Mouse (Mus musculus) thymus, adult 18-20 months (tissue): ENCODE results near the gene Fgfr2.

Experiments
- DNase-seq, 2 experiments: peaks; one replicate each; pipeline ENCODE4 v3.0.0; 2022; ENCODE audit warnings: mixed read lengths in 2 of 2

Fgfr2 gene

DNA sequence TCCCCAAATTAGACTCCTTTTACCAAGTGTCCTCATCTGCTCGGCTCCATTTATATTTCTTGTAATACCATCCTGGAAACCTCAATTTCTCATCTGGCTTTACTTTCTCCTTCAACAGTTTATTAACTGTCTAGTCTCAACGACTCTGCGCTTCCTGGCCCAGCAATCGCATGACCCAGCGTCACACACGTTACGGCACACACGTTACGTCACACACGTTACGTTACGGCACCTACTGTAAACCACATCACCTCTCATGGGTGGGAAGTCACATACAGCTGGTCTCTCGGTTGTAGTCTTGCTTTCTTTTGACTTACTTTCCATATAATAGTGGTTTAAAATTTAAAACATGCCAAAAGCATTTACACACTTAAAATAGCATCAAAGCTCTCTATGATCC is 1767.0 kb downstream of the Fgfr2 start:
- no peak for DNase-seq

GRCm38 (mm10) chr7:131345856-131346541 is 1777.2 kb downstream of the Fgfr2 start:
- no peak for DNase-seq

DNA sequence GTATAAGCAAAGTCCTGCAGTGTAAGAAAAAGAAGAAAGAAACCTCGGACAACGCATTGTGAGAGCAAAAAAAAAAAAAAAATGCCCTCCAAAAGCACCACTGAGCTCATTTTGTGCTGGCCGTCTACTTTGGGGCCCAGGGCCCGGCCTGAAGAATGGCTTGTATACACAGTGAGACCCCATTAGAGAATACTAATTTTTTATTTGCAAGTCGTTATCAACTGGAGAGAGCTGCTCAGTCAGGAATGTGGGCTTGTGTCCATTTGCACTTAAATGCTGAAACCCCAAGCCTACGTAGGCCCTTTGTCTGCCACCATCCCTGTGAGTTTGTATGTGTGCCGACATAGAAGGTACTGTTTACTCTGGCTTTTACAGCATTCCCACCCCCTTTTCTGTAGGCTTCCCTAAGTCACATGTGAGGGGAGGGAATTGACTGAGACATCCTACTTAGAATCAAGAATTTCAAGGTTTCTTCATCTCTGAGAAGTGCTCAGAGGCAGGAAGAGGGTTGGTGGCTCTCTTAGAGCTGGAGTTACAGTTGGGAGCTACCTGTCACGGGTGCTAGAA is 1785.6 kb downstream of the Fgfr2 start:
- DNase-seq: no peak

- DNase-seq: no peak
Measured at GRCm38 (mm10) chr7:131333564-131333963, 1789.6 kb downstream of the Fgfr2 start, which contains the start of gene Fam24a. Fam24a (plus strand) TSS chr7:131333864.

DNA sequence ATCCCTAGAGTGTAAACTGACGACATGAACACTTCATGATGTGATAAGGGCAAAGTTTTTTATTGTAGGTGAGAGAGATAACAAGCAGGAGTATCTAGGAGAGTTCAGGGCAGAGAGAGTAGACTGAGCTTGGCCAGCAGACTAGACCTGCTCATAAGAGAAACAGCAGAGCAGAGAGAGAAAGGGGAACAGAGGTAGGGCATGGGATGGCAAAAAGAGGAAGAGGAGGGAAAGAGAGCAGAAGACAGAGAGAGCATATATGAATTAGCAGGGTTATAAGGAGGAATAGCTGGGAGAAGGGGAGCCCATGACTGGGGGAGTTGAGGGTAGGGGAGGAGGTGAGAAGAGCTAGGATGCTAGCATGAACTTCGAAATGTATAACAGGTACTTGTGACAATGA is 1791.5 kb downstream of the Fgfr2 start:
- DNase-seq: no peak

- DNase-seq: no peak
Measured at GRCm38 (mm10) chr7:131329416-131329815, 1793.7 kb downstream of the Fgfr2 start, which contains the start of gene Fam24b. Fam24b (minus strand) TSS chr7:131329516.

- DNase-seq: no peak
Measured at GRCm38 (mm10) chr7:131327054-131327453, 1796.1 kb downstream of the Fgfr2 start.

GRCm38 (mm10) chr7:131322192-131322591 is 1801.0 kb downstream of the Fgfr2 start, which contains the start of gene Cuzd1:
Cuzd1 (minus strand) TSS chr7:131322292.
- DNase-seq: no peak

GRCm38 (mm10) chr7:131318340-131318739 is 1804.8 kb downstream of the Fgfr2 start:
- no peak for DNase-seq

GRCm38 (mm10) chr7:131317587-131317986 is 1805.6 kb downstream of the Fgfr2 start:
- DNase-seq: no peak

DNA sequence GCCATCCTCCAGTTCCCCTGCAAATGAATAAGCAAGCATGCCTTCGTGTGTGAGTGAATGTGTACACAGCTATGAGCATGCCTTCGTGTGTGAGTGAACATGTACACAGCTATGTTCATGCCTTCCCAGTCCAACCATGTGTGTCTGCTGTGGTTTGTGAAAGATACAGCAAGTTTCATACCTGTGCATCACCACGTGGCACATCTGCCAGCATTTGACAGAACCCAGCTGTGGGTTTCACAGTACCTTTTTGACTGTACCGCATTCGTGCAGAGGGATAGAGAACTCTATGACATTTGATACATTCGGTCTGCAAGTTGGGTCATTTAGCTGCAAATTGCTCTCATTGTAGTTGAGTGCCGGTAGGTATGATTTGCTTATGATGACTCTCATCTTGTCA is 1808.7 kb downstream of the Fgfr2 start:
- DNase-seq: no peak

DNA sequence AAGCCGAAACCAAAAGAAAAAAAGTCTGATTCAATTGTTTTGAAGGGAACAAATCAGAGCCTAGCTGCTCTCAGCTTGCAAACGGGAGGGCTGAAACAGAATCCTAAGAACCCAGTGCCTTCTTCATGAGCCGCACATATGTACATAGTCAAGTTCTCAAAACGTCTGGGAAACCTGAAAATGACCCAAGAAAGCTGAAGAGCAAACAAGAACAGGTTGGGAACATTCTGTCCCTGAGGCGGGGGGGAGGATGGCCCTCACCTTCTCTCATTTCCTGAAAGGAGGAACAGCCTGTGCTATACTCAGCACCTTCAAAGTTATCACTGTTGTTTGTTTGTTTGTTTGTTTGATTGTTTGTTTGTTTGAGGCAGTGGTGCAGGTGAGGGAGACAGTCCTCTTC is 1816.4 kb downstream of the Fgfr2 start:
- DNase-seq: no peak

GRCm38 (mm10) chr7:131303340-131303739 is 1819.8 kb downstream of the Fgfr2 start:
- no peak for DNase-seq

DNA sequence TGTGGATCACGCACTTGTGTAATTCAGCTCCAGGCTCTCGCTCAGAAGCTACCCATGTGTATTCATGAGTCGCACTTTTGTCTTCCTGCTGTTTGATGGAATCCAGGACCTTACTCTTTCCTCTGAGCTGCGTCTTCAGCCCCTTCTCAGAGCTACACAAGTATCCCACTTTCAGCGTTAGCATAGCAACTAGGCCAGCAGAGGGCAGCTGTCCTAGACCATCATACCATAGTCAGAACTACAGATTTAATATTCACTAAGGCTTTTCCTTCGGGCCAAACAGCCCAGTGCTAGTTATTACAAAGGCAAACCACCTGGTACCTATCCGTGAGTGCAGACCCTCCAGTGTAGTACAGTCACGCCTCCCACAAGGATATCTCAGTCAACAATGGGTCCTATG is 1826.0 kb downstream of the Fgfr2 start:
- DNase-seq: no peak

DNA sequence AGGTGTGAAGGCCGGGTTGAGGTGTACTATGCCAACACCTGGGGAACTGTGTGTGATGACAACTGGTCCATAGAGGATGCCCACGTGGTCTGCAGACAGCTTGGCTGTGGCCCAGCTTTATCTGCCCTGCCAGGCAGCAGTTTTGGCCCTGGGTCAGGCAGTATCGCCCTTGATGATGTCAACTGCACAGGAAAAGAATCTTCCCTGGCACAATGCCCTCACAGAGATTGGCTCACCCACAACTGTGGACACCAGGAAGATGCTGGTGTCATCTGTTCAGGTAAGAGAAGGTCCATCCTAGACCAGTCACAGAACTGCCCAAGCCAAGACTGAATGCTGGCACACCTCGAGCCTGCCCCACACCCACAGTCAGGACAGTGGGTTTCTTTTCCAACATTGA is 1857.3 kb downstream of the Fgfr2 start:
- no peak for DNase-seq

DNA sequence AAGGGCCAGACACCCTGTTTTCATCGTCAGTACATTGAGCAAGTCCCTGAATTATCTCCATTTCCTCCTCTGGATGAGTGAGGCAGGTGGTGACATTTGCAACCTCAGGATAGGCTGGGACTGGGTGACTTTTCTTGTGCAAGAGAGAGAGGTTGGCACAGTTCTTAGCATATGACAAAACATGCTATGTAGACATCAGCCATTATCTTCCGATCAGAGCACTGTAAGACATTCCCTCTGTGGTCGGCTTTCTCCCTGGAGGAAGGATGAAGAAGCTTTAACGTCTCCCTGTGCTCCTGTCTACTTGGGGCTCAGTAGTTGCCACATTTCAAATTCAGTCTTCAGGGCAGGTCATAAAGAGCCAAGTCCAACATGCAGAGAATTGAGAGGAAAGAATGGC is 1858.9 kb downstream of the Fgfr2 start:
- DNase-seq: no peak

- no peak for DNase-seq
Measured at GRCm38 (mm10) chr7:131260946-131261345, 1862.2 kb downstream of the Fgfr2 start.

DNA sequence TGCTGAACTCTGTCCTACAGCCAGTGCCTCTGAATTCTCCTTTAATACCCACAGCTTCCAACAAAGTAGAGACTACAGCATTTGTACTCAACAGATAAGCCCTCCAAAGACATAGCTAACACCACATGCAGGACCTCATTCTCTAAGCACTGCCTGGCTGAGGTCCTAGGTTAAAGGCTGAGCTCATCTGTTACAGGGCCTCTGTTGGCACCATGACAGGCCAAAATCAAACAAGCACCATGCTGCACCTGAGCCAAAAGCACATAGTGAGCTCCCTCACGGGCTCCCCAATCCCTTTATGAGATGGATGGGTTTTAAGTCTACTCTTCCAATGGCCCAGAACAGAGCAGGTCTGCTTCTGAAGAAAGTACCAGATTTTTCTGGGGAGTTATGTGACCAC is 1865.8 kb downstream of the Fgfr2 start:
- DNase-seq: no peak

- no peak for DNase-seq
Measured at GRCm38 (mm10) chr7:131256841-131257240, 1866.3 kb downstream of the Fgfr2 start.

- no peak for DNase-seq
Measured at GRCm38 (mm10) chr7:131244993-131245392, 1878.2 kb downstream of the Fgfr2 start.

DNA sequence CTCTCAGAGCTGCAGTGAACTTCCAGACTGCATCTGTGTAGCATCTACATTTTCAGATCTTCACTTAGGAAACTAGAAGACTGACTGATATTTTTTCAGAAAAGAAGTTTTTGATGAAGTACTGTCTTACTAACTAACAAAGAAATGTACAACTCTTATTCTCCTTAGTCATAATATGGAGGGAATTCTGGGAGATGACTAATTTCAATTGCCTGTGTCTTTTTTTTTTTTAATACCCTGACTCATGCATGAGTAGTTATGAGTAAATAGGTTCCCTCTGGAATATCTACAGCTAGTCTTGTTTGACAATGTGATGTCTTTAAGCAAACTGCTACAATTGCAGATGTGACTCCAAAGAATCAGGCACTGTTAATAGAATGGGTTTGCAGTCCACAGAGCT is 1887.1 kb downstream of the Fgfr2 start:
- DNase-seq: no peak

GRCm38 (mm10) chr7:131223086-131223485 is 1900.1 kb downstream of the Fgfr2 start:
- DNase-seq: no peak

- DNase-seq: no peak
Measured at GRCm38 (mm10) chr7:131187996-131188395, 1935.2 kb downstream of the Fgfr2 start.

GRCm38 (mm10) chr7:131187047-131187446 is 1936.1 kb downstream of the Fgfr2 start:
- DNase-seq: no peak

DNA sequence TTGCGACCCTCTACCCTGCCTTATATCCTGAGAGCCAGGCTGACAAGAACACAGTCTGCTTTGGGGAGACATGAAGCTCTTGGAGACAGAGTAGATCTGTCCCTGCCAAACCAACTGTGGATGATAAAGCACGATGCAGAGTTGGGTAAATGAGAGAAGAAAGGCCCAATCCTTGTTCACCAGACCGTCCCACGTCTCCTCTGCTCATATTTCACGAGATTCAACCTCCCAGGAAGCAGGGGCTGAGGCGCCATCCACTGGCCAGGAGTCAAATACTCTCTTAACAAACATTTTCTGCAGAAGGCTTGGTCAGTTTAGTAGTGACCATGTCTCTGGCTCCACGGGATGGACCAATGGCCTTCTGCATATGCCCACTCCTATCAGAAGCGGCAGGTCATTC is 1938.8 kb downstream of the Fgfr2 start:
- no peak for DNase-seq
